Mouse (Mus musculus) mature B cell (primary cell): ENCODE measurements around the gene Vmn2r-ps159.
"Not testable (repeated sequence)": the region's sequence is repeated elsewhere in the genome, so short reads cannot be mapped to it uniquely, and the experiment has no call there.

ENCODE experiments used
- in situ Hi-C: fragments of 300-500 bp; cut with MboI; formaldehyde crosslinking; loops from 2 replicates; pipeline ENCODE4 v1.14.3; 2019

The Vmn2r-ps159 gene

DNA sequence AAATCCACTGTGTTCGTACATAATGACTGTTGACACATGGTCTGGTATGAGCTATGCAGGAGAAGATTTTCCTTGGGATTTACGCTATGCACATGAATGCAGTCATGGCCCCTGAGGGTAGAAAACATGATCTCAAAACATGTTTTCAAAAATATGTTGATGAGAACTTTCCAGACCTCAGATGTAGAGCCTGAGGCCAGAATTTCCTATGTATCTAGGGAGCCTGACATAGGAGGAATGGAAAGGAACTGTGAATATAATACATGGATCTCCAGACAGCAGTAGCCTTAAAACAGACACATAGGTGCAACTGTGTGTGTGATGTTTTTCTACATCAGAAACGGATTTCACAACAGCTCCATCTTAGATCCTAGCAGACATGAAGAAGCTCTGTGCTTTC is at the start of gene Vmn2r-ps159:
Vmn2r-ps159 (plus strand) TSS at position 301 of the 400 bp plus-strand sequence.
- in situ Hi-C loops = not testable (repeated sequence)

DNA sequence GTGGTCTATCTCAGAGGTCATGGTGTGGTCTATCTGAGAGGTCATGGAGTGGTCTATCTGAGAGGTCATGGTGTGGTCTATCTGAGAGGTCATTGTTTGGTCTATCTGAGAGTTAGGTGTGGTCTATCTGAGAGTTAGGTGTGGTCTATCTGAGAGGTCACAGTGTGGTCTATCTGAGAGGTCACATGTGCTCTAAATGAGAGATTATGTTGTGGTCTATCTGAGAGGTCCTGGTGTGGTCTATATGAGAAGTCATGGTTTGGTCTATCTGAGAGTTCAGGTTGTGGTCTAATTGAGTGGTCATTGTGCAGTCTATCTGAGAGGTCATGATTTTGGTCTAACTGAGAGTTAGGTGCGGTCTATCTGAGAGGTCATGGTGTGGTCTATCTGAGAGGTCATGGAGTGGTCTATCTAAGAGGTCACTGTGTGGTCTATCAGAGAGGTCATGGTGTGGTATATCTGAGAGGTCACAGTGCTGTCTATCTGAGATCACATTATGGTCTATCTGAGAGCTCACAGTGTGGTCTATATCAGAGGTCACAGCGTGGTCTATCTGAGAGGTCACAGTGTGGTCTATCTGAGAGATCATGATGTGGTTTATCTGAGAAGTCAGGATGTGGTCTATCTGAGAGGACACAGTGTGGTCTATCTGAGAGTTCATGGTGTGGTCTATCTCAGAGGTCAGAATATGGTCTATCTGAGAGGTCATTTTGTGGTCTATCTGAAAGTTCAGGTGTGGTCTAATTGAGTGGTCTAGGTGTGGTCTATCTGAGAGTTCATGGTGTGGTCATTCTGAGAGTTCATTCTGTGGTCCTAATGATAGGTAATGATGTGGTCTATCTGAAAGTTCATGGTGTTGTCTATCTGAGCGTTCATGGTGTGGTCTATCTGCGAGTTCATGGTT is 10.9 kb downstream of the Vmn2r-ps159 start:
- in situ Hi-C loops = not testable (repeated sequence)

DNA sequence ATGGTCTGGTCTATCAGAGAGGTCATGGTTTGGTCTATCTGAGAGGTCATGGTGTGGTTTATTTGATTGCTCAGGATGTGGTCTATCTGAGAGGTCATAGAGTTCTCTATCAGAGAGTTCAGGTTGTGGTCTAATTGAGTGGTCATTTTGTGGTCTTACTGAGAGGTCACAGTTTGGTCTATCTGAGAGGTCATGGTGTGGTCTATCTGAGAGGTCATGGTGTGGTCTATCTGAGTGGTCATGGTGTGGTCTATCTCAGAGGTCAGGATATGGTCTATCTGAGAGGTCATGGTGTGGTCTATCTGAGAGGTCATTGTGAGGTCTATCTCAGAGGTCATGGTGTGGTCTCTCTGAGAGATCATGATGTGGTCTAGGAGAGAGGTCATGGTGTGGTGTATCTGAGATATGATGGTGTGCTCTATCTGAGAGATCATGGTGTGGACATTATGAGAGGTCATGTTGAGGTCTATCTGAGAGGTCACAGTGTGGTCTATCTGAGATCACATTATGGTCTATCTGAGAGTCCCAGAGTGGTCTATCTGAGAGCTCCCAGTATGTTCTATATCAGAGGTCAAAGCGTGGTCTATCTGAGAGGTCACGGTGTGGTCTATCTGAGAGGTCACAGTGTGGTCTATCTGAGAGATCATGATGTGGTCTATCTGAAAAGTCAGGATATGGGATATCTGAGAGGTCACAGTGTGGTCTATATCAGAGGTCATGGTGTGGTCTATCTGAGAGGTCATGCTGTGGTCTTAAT is 11.8 kb downstream of the Vmn2r-ps159 start:
- in situ Hi-C loops = no loop called here

DNA sequence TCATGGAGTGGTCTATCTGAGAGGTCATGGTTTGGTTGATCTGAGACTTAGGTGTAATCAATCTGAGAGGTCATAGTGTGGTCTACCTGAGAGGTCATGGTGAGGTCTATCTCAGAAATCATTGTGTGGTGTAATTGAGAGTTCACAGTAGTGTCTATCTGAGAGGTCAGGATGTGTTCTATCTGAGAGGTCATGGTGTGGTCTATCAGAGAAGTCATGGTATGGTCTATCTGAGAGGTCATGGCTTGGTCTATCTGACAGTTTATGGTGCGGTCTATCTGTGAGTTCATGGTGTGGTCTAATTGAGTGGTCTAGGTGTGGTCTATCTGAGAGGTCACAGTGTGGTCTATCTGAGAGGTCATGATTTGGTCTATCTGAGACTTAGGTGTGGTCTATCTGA is 12.4 kb downstream of the Vmn2r-ps159 start:
- in situ Hi-C loops = no loop called here

DNA sequence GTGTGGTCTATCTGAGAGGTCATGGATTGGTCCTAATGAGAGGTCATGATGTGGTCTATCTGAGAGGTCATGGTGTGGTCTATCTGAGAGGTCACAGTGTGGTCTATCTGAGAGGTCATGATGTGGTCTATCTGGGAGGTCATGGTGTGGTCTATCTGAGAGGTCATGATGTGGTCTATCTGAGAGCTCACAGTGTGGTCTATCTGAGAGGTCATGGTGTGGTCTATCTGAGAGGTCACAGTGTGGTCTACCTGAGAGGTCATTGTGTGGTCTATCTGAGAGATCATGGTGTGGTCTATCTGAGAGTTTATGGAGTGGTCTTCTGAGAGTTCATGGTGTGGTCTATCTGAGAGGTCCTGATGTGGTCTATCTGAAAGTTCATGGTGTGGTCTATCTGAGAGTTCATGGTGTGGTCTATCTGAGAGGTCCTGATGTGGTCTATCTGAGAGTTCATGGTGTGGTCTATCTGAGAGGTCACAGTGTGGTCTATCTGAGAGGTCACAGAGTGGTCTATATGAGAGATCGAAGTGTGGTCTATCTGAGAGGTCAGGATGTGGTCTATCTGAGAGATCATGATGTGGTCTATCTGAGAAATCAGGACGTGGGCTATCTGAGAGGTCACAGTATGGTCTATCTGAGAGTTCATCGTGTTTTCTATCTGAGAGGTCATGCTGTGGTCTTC is 26.0 kb downstream of the Vmn2r-ps159 start:
- in situ Hi-C loops = not testable (repeated sequence)
